Mouse (Mus musculus) layer of hippocampus, adult 2 months (tissue): ENCODE measurements around the gene Coq2. TPM values are rescaled to one million over a fixed set of nuclear protein-coding genes. Genes with fewer than 3 reads are reported as not detected.

Experiments used
- DNase-seq, 2 experiments: peaks; one replicate each; pipeline ENCODE4 v3.0.0; 2022; ENCODE audit warnings: low spot score in 2 of 2
- H3K27ac ChIP-seq: fragments of 200-600 bp; 2 replicates; pipeline ENCODE4 v1.8.1; 2022
- H3K4me3 ChIP-seq: fragments of 200-600 bp; 2 replicates; pipeline ENCODE4 v1.8.1; 2022; ENCODE audit warnings: mild to moderate bottlenecking
- CTCF ChIP-seq: fragments of 200-600 bp; conservative IDR thresholded peaks from 2 replicates; pipeline ENCODE4 v1.8.1; 2022; ENCODE audit warnings: antibody characterized with exemption, mild to moderate bottlenecking, moderate library complexity
- long read RNA-seq, 2 experiments: library from polyadenylated mRNA; stranded (forward); transcript quantifications; one replicate each; pipeline ENCODE4 v2.0.0; 2021; ENCODE audit warnings: borderline mapping rate in 2 of 2
- total RNA-seq, 2 experiments: library from RNA; stranded (reverse); gene quantifications; 2 replicates each; pipeline ENCODE4 v1.2.3; 2021

Coq2 gene
- total RNA-seq = 10 to 100 TPM; 84.1 to 86.9 TPM
- long read RNA-seq, experiment 1, transcript Coq2-201 (7 exons, 1,743 nt) = major isoform, 56 of 99 reads
- long read RNA-seq, experiment 1, partial matches to known transcripts = 1 of 99 reads
- long read RNA-seq, experiment 1, other reads (novel, unspliced or antisense) = 42 of 99 reads
- long read RNA-seq, experiment 2, transcript Coq2-201 (7 exons, 1,743 nt) = major isoform, 70 of 121 reads
- long read RNA-seq, experiment 2, partial matches to known transcripts = 4 of 121 reads
- long read RNA-seq, experiment 2, other reads (novel, unspliced or antisense) = 46 of 121 reads

- Histone ChIP-seq H3K4me3 (peak within 1 kb of the TSS; percentile 77), H3K27ac (peak within 1 kb of the TSS; percentile 81)
- peak; percentile 51 to 60 for DNase-seq
- peak; percentile 83 for TF ChIP-seq CTCF
Observed at GRCm38 (mm10) chr5:100674711-100675376, at the start of gene Coq2. TSS of gene Coq2 (minus strand) at chr5:100675140.

DNA sequence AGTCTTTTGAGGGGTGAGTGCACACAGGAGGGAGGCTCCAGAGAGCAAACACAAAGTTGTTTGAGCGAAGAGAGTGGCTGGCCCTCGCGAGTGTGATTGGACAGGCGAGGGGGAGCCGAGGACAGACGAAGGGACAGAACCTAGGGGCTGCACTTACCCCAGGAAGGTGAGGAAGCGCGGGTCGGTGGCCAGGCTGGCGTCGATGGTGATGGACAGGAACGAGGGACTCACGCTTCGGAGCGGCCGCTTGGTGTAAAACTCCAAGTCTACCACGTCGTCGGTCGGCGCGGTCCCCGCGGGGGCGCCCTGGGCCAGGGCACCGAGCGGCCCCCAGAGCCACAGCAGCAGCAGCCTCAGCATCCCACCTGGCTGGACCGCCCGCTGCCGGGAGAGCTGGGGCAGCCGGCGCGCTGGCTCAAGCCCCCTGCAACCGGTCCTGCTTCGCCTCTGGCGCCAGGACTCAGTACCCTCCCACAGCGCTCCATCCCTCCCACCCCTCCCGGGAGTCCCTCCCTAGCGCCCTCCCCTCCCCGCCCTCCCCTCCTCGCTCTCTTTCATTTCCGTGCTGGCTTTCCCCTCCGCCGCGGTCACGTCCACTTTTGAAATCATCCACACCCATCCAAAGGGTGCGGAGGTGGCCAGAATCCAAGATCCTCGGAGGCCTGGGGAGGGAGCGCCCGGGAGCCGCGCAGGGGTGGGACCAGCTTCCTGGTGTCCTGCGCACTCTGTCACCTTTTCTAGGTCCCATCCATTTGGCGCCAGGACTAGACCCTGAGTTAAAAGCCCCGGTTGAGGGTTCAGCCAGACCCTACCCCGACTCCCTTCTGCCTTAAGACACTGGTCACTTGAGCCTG lies 44.5 kb upstream of the Coq2 start, which contains the start of gene Hpse:
Hpse (minus strand) TSS at position 482 of the 854 bp plus-strand sequence.
- no peak for DNase-seq
- Histone ChIP-seq H3K4me3 (peak within 1 kb of the TSS; percentile 56), H3K27ac (no peak within 1 kb of the TSS)
- TF ChIP-seq CTCF = no peak

- H3K4me3 ChIP-seq = no peak overlapping the region
- TF ChIP-seq CTCF = no peak
- DNase-seq = no peak
- no peak overlapping the region for H3K27ac ChIP-seq
Observed at GRCm38 (mm10) chr5:100716762-100717161, 41.8 kb upstream of the Coq2 start.

GRCm38 (mm10) chr5:100711219-100711618 lies 36.3 kb upstream of the Coq2 start:
- TF ChIP-seq CTCF = no peak
- H3K4me3 ChIP-seq = no peak overlapping the region
- no peak overlapping the region for H3K27ac ChIP-seq
- no peak for DNase-seq

DNA sequence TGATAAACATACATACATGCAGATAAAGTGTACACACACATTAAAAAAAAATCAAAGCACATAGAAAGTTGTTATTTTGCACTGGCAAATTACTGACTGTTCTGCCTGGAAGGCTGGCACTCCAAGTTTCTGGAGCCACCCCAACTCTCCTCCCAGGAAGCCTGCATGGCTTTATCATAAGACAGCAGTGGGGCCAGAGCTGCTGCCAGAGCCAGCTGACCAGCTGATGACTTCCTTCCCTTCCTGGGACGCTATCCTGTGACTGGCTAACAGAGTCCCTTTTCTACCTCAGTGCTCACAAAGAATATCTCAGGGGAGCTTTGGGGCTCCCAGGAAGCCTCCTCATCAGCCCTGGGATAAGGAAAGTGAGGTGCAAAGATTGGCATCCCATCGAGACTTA lies 35.1 kb upstream of the Coq2 start:
- no peak for TF ChIP-seq CTCF
- Histone ChIP-seq H3K4me3 (no peak overlapping the region), H3K27ac (no peak overlapping the region)
- DNase-seq = no peak

GRCm38 (mm10) chr5:100709035-100709434 lies 34.1 kb upstream of the Coq2 start:
- Histone ChIP-seq H3K4me3 (no peak overlapping the region), H3K27ac (no peak overlapping the region)
- DNase-seq = no peak
- no peak for TF ChIP-seq CTCF

DNA sequence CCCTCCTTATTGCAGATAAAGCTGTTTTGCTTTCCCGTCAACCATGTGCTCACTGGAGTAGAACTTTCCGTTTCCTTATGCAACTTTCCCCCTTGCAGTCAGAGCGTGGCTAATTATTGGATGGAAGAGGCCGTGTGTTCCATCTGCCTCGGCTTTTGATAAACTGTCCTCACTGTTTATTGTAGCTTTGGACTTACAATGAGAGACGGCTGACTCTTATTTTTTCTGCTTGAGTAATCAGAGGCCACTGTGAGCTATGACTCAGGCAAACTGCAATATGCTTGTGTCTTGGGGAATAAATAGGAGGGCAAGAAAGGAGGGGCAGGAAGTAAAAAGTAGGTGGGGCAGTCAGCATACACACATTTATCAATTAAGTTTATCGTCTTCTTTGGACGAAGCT lies 31.7 kb upstream of the Coq2 start:
- TF ChIP-seq CTCF = no peak
- Histone ChIP-seq H3K4me3 (no peak overlapping the region), H3K27ac (no peak overlapping the region)
- no peak for DNase-seq

DNA sequence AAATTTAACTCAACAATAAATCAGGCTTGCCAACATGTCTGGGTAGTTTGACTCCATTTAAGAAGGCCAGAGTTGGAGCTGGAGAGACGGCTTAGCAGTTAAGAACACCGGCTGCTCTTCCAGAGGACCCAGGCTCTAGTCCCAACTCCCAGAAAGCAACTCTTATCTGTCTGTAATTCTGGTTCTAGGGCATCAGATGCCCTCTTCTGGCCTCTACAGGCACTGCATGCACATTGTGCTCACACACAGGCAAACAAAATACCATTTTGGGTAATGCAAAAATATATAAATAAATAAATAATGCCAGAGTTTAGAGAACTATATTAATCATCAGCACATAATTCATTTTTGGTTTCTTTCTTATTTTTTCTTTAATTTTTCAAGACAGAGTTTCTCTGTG lies 29.3 kb upstream of the Coq2 start:
- Histone ChIP-seq H3K4me3 (no peak overlapping the region), H3K27ac (no peak overlapping the region)
- TF ChIP-seq CTCF = peak; percentile 55
- no peak for DNase-seq

DNA sequence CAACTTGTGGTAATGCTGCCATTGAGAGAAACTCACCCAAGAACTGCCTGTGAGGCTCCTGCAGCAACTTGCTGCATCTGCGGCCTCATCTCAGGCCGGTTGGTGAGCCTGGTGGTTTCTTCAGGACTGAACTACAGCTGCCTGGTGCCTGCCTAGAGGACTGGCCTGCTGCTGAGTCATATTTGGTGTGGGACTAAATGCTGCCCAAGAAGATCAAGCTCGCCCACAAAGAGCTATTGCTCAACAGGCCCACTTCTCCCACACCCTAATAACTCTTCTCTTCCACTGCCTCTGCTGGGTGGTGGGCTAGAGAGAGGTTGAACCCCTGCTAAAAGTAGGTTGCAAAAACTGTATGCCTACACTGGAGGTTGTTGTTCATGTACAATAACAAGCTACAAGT lies 27.4 kb upstream of the Coq2 start:
- DNase-seq = no peak
- TF ChIP-seq CTCF = no peak
- Histone ChIP-seq H3K27ac (no peak overlapping the region), H3K4me3 (no peak overlapping the region)

GRCm38 (mm10) chr5:100700861-100701620 lies 26.1 kb upstream of the Coq2 start:
- DNase-seq = no peak
- no peak overlapping the region for H3K4me3 ChIP-seq
- no peak overlapping the region for H3K27ac ChIP-seq
- TF ChIP-seq CTCF = no peak

DNA sequence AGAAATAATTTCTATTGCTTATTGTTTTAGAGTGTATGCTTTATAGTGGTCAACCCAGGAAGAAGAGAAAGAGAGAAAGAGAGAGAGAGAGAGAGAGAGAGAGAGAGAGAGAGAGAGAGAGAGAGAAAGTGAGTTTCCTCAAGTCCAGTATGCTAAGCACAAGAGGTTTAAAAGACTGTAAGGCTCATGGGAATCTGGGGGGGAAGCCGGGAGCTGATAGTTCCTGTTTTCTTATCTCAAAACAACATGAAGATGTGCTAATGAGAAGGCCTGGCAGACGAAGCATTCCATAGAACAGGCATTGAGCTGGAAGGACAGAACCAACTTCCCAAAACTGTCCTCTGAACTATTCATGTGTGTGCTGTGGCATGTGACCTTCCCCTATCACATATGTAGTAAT lies 22.9 kb upstream of the Coq2 start:
- DNase-seq = no peak
- Histone ChIP-seq H3K4me3 (no peak overlapping the region), H3K27ac (no peak overlapping the region)
- no peak for TF ChIP-seq CTCF

GRCm38 (mm10) chr5:100697398-100697797 lies 22.5 kb upstream of the Coq2 start:
- no peak for TF ChIP-seq CTCF
- Histone ChIP-seq H3K4me3 (no peak overlapping the region), H3K27ac (no peak overlapping the region)
- no peak for DNase-seq
